In the genomic region with DNA sequence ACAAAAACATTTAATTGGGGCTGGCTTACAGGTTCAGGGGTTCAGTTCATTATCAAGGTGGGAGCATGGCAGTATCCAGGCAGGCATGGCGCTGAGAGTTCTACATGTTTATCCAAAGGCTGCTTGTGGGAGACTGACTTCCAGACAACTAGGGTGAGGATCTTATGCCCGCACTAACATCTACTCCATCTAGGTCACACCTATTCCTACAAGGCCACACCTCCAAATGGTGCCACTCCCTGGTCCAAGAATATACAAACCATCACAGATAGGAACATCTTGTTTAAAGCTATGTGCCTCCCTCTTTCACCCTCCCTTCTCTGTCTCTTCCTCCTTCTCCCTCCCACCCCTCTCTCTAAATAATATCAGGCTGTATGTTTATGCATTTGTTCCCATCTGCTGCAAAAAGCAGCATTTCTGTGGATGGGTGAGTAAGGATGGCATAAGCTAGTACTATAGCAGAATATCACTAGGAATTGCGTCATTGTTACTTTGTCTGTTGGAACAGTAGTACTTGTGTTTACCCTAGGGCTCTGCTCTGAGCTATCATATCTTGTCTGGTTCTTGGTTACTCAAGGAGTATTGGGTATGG, we compare ENCODE assay signal across 26 mouse cellular contexts. TPM values are rescaled to one million over a fixed set of nuclear protein-coding genes. Genes with fewer than 3 reads are reported as not detected.
DNase-seq lines count a peak whose midpoint lies in the region; ATAC-seq and TF ChIP-seq lines count a peak whose summit lies in the region.
"Had no signal": no experiment of that assay in that cellular context is flagged by ENCODE, and none has a peak within 500 bp of the region (broad histone marks: within the 10 kb centered on the region; RNA-seq: fewer than 3 reads in every experiment).

No protein-coding gene starts in this region.

- H3K4me3 ChIP-seq in forebrain, embryonic 12.5 days (replicated peaks), result no peak overlapping the region
- no peak overlapping the region for H3K4me3 ChIP-seq in forebrain, embryonic 10.5 days
- H3K4me3 ChIP-seq in kidney, embryonic 14.5 days (ENCODE audit: low read length), result no peak overlapping the region
- H3K4me3 ChIP-seq in kidney, adult 2 months (ENCODE audit: insufficient read depth, low read depth, low read length), result no peak overlapping the region
- H3K4me3 ChIP-seq in midbrain, embryonic 11.5 days (ENCODE audit: low read depth, low read length), result no peak overlapping the region
- H3K4me3 ChIP-seq in midbrain, embryonic 15.5 days, result no peak overlapping the region
- no peak overlapping the region for H3K4me3 ChIP-seq in forebrain, postnatal 0 days (ENCODE audit: low read depth, low read length)
- H3K4me3 ChIP-seq: embryonic facial prominence, embryonic 13.5 days; heart, embryonic 15.5 days; limb, embryonic 12.5 days; liver, embryonic 15.5 days had no signal

- TF ChIP-seq CTCF in kidney, adult 2 months (conservative IDR thresholded peaks at IDR 0.05; ENCODE audit: insufficient read depth, insufficient read length, low read depth, low read length), result no peak
- no peak for TF ChIP-seq CTCF in forebrain, postnatal 0 days (IDR thresholded peaks at IDR 0.05; ENCODE audit: low read depth)

- no peaks in the 10 kb centered on the region for H3K4me1 ChIP-seq in forebrain, embryonic 12.5 days
- H3K4me1 ChIP-seq in forebrain, embryonic 10.5 days, result no peaks in the 10 kb centered on the region
- H3K4me1 ChIP-seq in kidney, embryonic 14.5 days (ENCODE audit: control insufficient read depth, insufficient read depth, low read length), result no peaks in the 10 kb centered on the region
- no peaks in the 10 kb centered on the region for H3K4me1 ChIP-seq in kidney, adult 2 months (ENCODE audit: control insufficient read depth, insufficient read depth, low read length)
- H3K4me1 ChIP-seq in midbrain, embryonic 11.5 days (ENCODE audit: control insufficient read depth, insufficient read depth, low read length), result no peaks in the 10 kb centered on the region
- no peaks in the 10 kb centered on the region for H3K4me1 ChIP-seq in midbrain, embryonic 15.5 days
- no peaks in the 10 kb centered on the region for H3K4me1 ChIP-seq in forebrain, postnatal 0 days (ENCODE audit: insufficient read depth)
- H3K4me1 ChIP-seq: embryonic facial prominence, embryonic 13.5 days; heart, embryonic 15.5 days; limb, embryonic 12.5 days; liver, embryonic 15.5 days had no signal

- no peak for DNase-seq in forebrain, embryonic 10.5 days (ENCODE audit: extremely low spot score, low spot score)
- no peak for DNase-seq in kidney, adult 2 months
- peak; percentile 54 for DNase-seq in midbrain, embryonic 11.5 days (ENCODE audit: low spot score, missing footprints)
- DNase-seq in forebrain, postnatal 0 days, result no peak
- no peak for DNase-seq in embryo, embryonic 10.5 days (ENCODE audit: low spot score)
- DNase-seq: adrenal gland, adult 8-10 months; cerebellum, adult 9-10 months; gastrocnemius, postnatal 36 days; heart, postnatal 4 days; kidney, postnatal 14 days; right cerebral cortex, adult 18-20 months; thymus, postnatal 25 days had no signal

- H3K9ac ChIP-seq in forebrain, embryonic 12.5 days, result no peak overlapping the region
- no peak overlapping the region for H3K9ac ChIP-seq in kidney, embryonic 14.5 days (ENCODE audit: low read depth, low read length)
- no peak overlapping the region for H3K9ac ChIP-seq in midbrain, embryonic 11.5 days (ENCODE audit: low read length)
- no peak overlapping the region for H3K9ac ChIP-seq in midbrain, embryonic 15.5 days
- H3K9ac ChIP-seq in forebrain, postnatal 0 days, result no peak overlapping the region
- H3K9ac ChIP-seq: embryonic facial prominence, embryonic 13.5 days; heart, embryonic 15.5 days; limb, embryonic 12.5 days; liver, embryonic 15.5 days had no signal

- H3K36me3 ChIP-seq in forebrain, embryonic 12.5 days (replicated peaks), result peaks cover 44% of the 10 kb centered on the region
- H3K36me3 ChIP-seq in forebrain, embryonic 10.5 days (replicated peaks), result peaks cover 80% of the 10 kb centered on the region
- H3K36me3 ChIP-seq in kidney, embryonic 14.5 days (ENCODE audit: control insufficient read depth, insufficient read depth, low read length), result peaks cover 44% of the 10 kb centered on the region
- H3K36me3 ChIP-seq in kidney, adult 2 months (ENCODE audit: control insufficient read depth, insufficient read depth, low read length), result peaks cover 4% of the 10 kb centered on the region
- peaks cover 16% of the 10 kb centered on the region for H3K36me3 ChIP-seq in midbrain, embryonic 11.5 days (ENCODE audit: control insufficient read depth, insufficient read depth, low read length)
- H3K36me3 ChIP-seq in midbrain, embryonic 15.5 days (replicated peaks), result peaks cover 18% of the 10 kb centered on the region; the same call in 1 of the 2 replicates
- peaks cover 22% of the 10 kb centered on the region for H3K36me3 ChIP-seq in forebrain, postnatal 0 days (ENCODE audit: insufficient read depth)

- H3K9me3 ChIP-seq in forebrain, embryonic 12.5 days, result 0 out of 2 replicates have a peak, but pooled peaks cover 6% of the 10 kb centered on the region
- H3K9me3 ChIP-seq in forebrain, embryonic 10.5 days, result peaks cover 20% of the 10 kb centered on the region; the same call in 1 of the 2 replicates
- 0 out of 2 replicates have a peak, but pooled peaks cover 3% of the 10 kb centered on the region for H3K9me3 ChIP-seq in kidney, embryonic 14.5 days (ENCODE audit: control insufficient read depth, low read length)
- no peaks in the 10 kb centered on the region for H3K9me3 ChIP-seq in midbrain, embryonic 11.5 days (ENCODE audit: control insufficient read depth, low read length)
- H3K9me3 ChIP-seq in midbrain, embryonic 15.5 days, result no peaks in the 10 kb centered on the region
- no peaks in the 10 kb centered on the region for H3K9me3 ChIP-seq in forebrain, postnatal 0 days (ENCODE audit: low read length)
- H3K9me3 ChIP-seq: embryonic facial prominence, embryonic 13.5 days; heart, embryonic 15.5 days; liver, embryonic 15.5 days had no signal

- no peak overlapping the region for H3K4me2 ChIP-seq in forebrain, embryonic 12.5 days
- no peak overlapping the region for H3K4me2 ChIP-seq in kidney, embryonic 14.5 days (replicated peaks; ENCODE audit: low read depth, low read length)
- H3K4me2 ChIP-seq in midbrain, embryonic 11.5 days, result no peak overlapping the region
- no peak overlapping the region for H3K4me2 ChIP-seq in midbrain, embryonic 15.5 days
- no peak overlapping the region for H3K4me2 ChIP-seq in forebrain, postnatal 0 days (ENCODE audit: low read depth)
- H3K4me2 ChIP-seq: embryonic facial prominence, embryonic 13.5 days; heart, embryonic 15.5 days; limb, embryonic 12.5 days; liver, embryonic 15.5 days had no signal

- no peak for TF ChIP-seq POLR2A in kidney, adult 2 months (IDR thresholded peaks at IDR 0.05; ENCODE audit: low read depth, low read length)

- H3K27me3 ChIP-seq in forebrain, embryonic 12.5 days, result no peaks in the 10 kb centered on the region
- H3K27me3 ChIP-seq in forebrain, embryonic 10.5 days (ENCODE audit: poor library complexity, severe bottlenecking), result no peaks in the 10 kb centered on the region
- H3K27me3 ChIP-seq in kidney, embryonic 14.5 days (ENCODE audit: control insufficient read depth, insufficient read depth, low read length), result no peaks in the 10 kb centered on the region
- H3K27me3 ChIP-seq in kidney, adult 2 months (replicated peaks; ENCODE audit: control insufficient read depth, insufficient read depth, low read length), result no peaks in the 10 kb centered on the region
- no peaks in the 10 kb centered on the region for H3K27me3 ChIP-seq in midbrain, embryonic 11.5 days (ENCODE audit: control insufficient read depth, insufficient read depth, low read length)
- H3K27me3 ChIP-seq in midbrain, embryonic 15.5 days (replicated peaks), result no peaks in the 10 kb centered on the region
- H3K27me3 ChIP-seq in forebrain, postnatal 0 days (ENCODE audit: insufficient read depth, low read length), result no peaks in the 10 kb centered on the region
- H3K27me3 ChIP-seq: embryonic facial prominence, embryonic 13.5 days; heart, embryonic 15.5 days; limb, embryonic 12.5 days; liver, embryonic 15.5 days; Patski had no signal

- 97% methylated on average over 3 of the region's 3 CpGs for WGBS in forebrain, embryonic 12.5 days
- WGBS in forebrain, embryonic 10.5 days, result over 99% methylated on average over 3 of the region's 3 CpGs
- 98% methylated on average over 3 of the region's 3 CpGs for WGBS in kidney, embryonic 14.5 days
- 95% methylated on average over 3 of the region's 3 CpGs for WGBS in kidney, adult 2 months
- over 99% methylated on average over 3 of the region's 3 CpGs for WGBS in midbrain, embryonic 11.5 days
- 93% methylated on average over 3 of the region's 3 CpGs for WGBS in midbrain, embryonic 15.5 days
- WGBS in forebrain, postnatal 0 days, result 95% methylated on average over 3 of the region's 3 CpGs

- ATAC-seq in forebrain, embryonic 12.5 days (ENCODE audit: low FRiP score), result peak; percentile 31; the same call in 1 of the 2 replicates
- ATAC-seq in kidney, embryonic 14.5 days (ENCODE audit: low FRiP score, low TSS enrichment), result 0 out of 2 replicates have a peak, but pooled peaks have one; percentile 43
- ATAC-seq in midbrain, embryonic 11.5 days (ENCODE audit: low FRiP score), result 0 out of 2 replicates have a peak, but pooled peaks have one; percentile 12
- ATAC-seq in midbrain, embryonic 15.5 days (replicated peaks), result no peak
- peak; percentile 30; the same call in 1 of the 2 replicates for ATAC-seq in forebrain, postnatal 0 days
- ATAC-seq: lung, postnatal 0 days; Patski had no signal

- H3K27ac ChIP-seq in forebrain, embryonic 12.5 days, result no peak overlapping the region
- H3K27ac ChIP-seq in forebrain, embryonic 10.5 days, result no peak overlapping the region
- no peak overlapping the region for H3K27ac ChIP-seq in kidney, embryonic 14.5 days (ENCODE audit: low read depth, low read length)
- no peak overlapping the region for H3K27ac ChIP-seq in kidney, adult 2 months (ENCODE audit: insufficient read depth, low read depth, low read length)
- no peak overlapping the region for H3K27ac ChIP-seq in midbrain, embryonic 11.5 days (ENCODE audit: low read depth, low read length)
- H3K27ac ChIP-seq in midbrain, embryonic 15.5 days, result no peak overlapping the region
- H3K27ac ChIP-seq in forebrain, postnatal 0 days (ENCODE audit: low read depth, low read length), result no peak overlapping the region
- H3K27ac ChIP-seq: embryonic facial prominence, embryonic 13.5 days; heart, embryonic 15.5 days; limb, embryonic 12.5 days; liver, embryonic 15.5 days had no signal

RNA-seq across cellular contexts. Expression of a gene that starts 8.2 kb away (rescaled TPM):
- 230 and 232 TPM in 2 replicates for polyA plus RNA-seq in forebrain, embryonic 12.5 days (2016; fragmentation: Nextera tagmentation; extraction: Ambion mirVana)
- polyA plus RNA-seq in forebrain, embryonic 10.5 days (2016; fragmentation: Nextera tagmentation; extraction: Ambion mirVana), result 248 and 251 TPM in 2 replicates
- polyA plus RNA-seq in kidney, embryonic 14.5 days (2014; fragmentation: Nextera tagmentation; extraction: Ambion mirVana), result 231 and 294 TPM in 2 replicates
- 14.2 and 21.6 TPM in 2 replicates for polyA plus RNA-seq in kidney, adult 2 months (2012; rRNA removed)
- polyA plus RNA-seq in midbrain, embryonic 11.5 days (2014; fragmentation: Nextera tagmentation; extraction: Ambion mirVana), result 208 and 224 TPM in 2 replicates
- 97.7 and 105 TPM in 2 replicates for polyA plus RNA-seq in midbrain, embryonic 15.5 days (2015; fragmentation: Nextera tagmentation; extraction: Ambion mirVana)
- 60.0 and 78.2 TPM in 2 replicates for total RNA-seq in forebrain, postnatal 0 days (2014; rRNA removed)
- polyA plus RNA-seq in forebrain, postnatal 0 days (2015; fragmentation: Nextera tagmentation; extraction: Ambion mirVana), result 104 and 117 TPM in 2 replicates

RNA-seq across cellular contexts. Expression of a gene that starts 9.5 kb away (rescaled TPM):
- polyA plus RNA-seq in forebrain, embryonic 12.5 days (2016; fragmentation: Nextera tagmentation; extraction: Ambion mirVana), result 0.27 and 0.35 TPM in 2 replicates
- polyA plus RNA-seq in forebrain, embryonic 10.5 days (2016; fragmentation: Nextera tagmentation; extraction: Ambion mirVana), result 0.52 and 0.74 TPM in 2 replicates
- not detected in 2 replicates for polyA plus RNA-seq in kidney, embryonic 14.5 days (2014; fragmentation: Nextera tagmentation; extraction: Ambion mirVana)
- not detected in 2 replicates for polyA plus RNA-seq in kidney, adult 2 months (2012; rRNA removed)
- 0.41 TPM in 1 of 2 replicates, not detected in the other for polyA plus RNA-seq in midbrain, embryonic 11.5 days (2014; fragmentation: Nextera tagmentation; extraction: Ambion mirVana)
- not detected in 2 replicates for polyA plus RNA-seq in midbrain, embryonic 15.5 days (2015; fragmentation: Nextera tagmentation; extraction: Ambion mirVana)
- 0.15 and 0.33 TPM in 2 replicates for total RNA-seq in forebrain, postnatal 0 days (2014; rRNA removed)
- not detected in 2 replicates for polyA plus RNA-seq in forebrain, postnatal 0 days (2015; fragmentation: Nextera tagmentation; extraction: Ambion mirVana)
- total RNA-seq: adrenal gland, adult 8-10 months; ES-E14; gastrocnemius, postnatal 36 days; heart, adult 8-10 months; heart, postnatal 4 days; layer of hippocampus, adult 8-10 months had no signal
- polyA plus RNA-seq: heart, embryonic 15.5 days; intestine, embryonic 14.5 days; liver, embryonic 15.5 days; lung, postnatal 0 days; Patski; small intestine, adult 2 months had no signal
